Mouse (Mus musculus) midbrain, postnatal 0 days (tissue): Measurements from ENCODE around the gene Usp49. TPM values are rescaled to one million over a fixed set of nuclear protein-coding genes. Genes with fewer than 3 reads are reported as not detected.

Experiments used
- ATAC-seq: fragments of 200-750 bp; cut with Nextera tagmentation; 2 replicates; pipeline ENCODE4 v1.8.0; 2017; ENCODE audit warnings: moderate number of reproducible peaks, mild to moderate bottlenecking, moderate TSS enrichment, moderate library complexity; ENCODE audit not compliant: low FRiP score
- DNase-seq: peaks from one replicate; pipeline ENCODE4 v3.0.0-alpha.2; 2015; ENCODE audit warnings: low spot score
- H3K27ac ChIP-seq: fragments of 300-500 bp; sonication (generic); 2 replicates; pipeline ENCODE4 v1.5.1; 2014; ENCODE audit warnings: low read depth, mild to moderate bottlenecking, low read length, mixed read lengths
- H3K27me3 ChIP-seq: fragments of 300-500 bp; sonication (generic); 2 replicates; pipeline ENCODE4 v1.6.1; 2014; ENCODE audit warnings: low read length, control low read depth, mixed read lengths; ENCODE audit not compliant: insufficient read depth
- H3K36me3 ChIP-seq: fragments of 300-500 bp; sonication (generic); 2 replicates; pipeline ENCODE4 v1.6.1; 2014; ENCODE audit warnings: low read length, control low read depth, mixed read lengths; ENCODE audit not compliant: insufficient read depth
- H3K4me1 ChIP-seq: fragments of 300-500 bp; sonication (generic); 2 replicates; pipeline ENCODE4 v1.6.1; 2014; ENCODE audit warnings: mild to moderate bottlenecking, control low read depth, antibody characterized with exemption, low read length, mixed read lengths; ENCODE audit not compliant: insufficient read depth
- H3K4me2 ChIP-seq: fragments of 300-500 bp; sonication (generic); 2 replicates; pipeline ENCODE4 v1.6.1; 2014; ENCODE audit warnings: low read depth, mild to moderate bottlenecking, low read length, mixed read lengths; ENCODE audit not compliant: poor library complexity, severe bottlenecking
- H3K4me3 ChIP-seq: fragments of 300-500 bp; sonication (generic); 2 replicates; pipeline ENCODE4 v1.5.1; 2014; ENCODE audit warnings: low read depth, mild to moderate bottlenecking, low read length, moderate library complexity
- H3K9ac ChIP-seq: fragments of 300-500 bp; sonication (generic); replicated peaks from 2 replicates; pipeline ENCODE4 v1.6.1; 2014; ENCODE audit warnings: mild to moderate bottlenecking, low read length, moderate library complexity, mixed read lengths; ENCODE audit not compliant: poor library complexity, severe bottlenecking
- H3K9me3 ChIP-seq: fragments of 300-500 bp; sonication (generic); 2 replicates; pipeline ENCODE4 v1.6.1; 2016; ENCODE audit warnings: low read length, control low read depth
- CTCF ChIP-seq: IDR thresholded peaks from 2 replicates; pipeline ENCODE4 v1.5.1; 2016; ENCODE audit warnings: antibody characterized with exemption, mild to moderate bottlenecking
- WGBS: fragments of 180-500 bp; shearing (Covaris S2); extraction: QIAGEN DNeasy Blood & Tissue Kit; methylation state at CpG from one replicate; pipeline ENCODE4 v1.1.7; 2014; 5-methylcytosine and 5-hydroxymethylcytosine counted together
- polyA plus RNA-seq: library from polyadenylated mRNA; unstranded; fragments of >200 nt; fragmentation: Nextera tagmentation; extraction: Ambion mirVana; gene quantifications from 2 replicates; pipeline ENCODE4 v1.2.1, GENCODE M21; 2015
- total RNA-seq: library from RNA; depleted of rRNA; stranded (reverse); fragments of >200 nt; gene quantifications from 2 replicates; pipeline ENCODE4 v1.2.3, GENCODE M21; 2014

The Usp49 gene
- total and polyA plus RNA-seq, 2 experiments from 2014 or later, result 3.7 to 24.4 TPM

GRCm38 (mm10) chr17:47614018-47614417, 16.5 kb upstream of the Usp49 start:
- WGBS, result 86% methylated on average over 1 of the region's 1 CpGs
- no peak overlapping the region for H3K4me2 ChIP-seq
- no peak overlapping the region for H3K4me3 ChIP-seq
- H3K27me3 ChIP-seq, result no peaks in the 10 kb centered on the region
- H3K9me3 ChIP-seq, result no peaks in the 10 kb centered on the region
- no peak for DNase-seq
- TF ChIP-seq CTCF, result peak; percentile 53
- peaks cover 10% of the 10 kb centered on the region for H3K36me3 ChIP-seq
- ATAC-seq, result no peak
- H3K27ac ChIP-seq, result no peak overlapping the region
- H3K4me1 ChIP-seq, result peaks cover 13% of the 10 kb centered on the region; the same call in 1 of the 2 replicates
- H3K9ac ChIP-seq, result no peak overlapping the region

DNA sequence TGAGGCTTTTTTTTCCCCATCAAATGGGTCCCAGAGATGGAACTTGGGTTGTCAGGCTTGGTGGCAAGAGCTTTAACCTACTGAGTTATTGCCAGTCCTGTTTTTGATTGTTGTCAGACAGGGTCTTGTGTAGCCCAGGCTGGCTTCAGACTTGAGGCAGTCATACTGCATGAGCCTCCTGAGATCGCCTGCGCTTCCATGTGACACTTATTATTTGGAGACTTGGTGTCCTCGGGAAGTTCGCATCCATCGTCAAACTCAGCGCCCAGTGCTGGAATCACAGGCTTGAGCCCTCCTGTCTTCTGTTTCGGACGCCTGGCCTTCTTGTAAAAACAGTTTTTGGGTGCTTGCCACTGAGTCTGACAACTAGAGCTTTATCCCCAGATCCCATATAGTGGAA, 14.4 kb upstream of the Usp49 start:
- 95% methylated on average over 8 of the region's 8 CpGs for WGBS
- Histone ChIP-seq H3K36me3 (peaks cover 12% of the 10 kb centered on the region), H3K27me3 (no peaks in the 10 kb centered on the region), H3K4me2 (no peak overlapping the region), H3K4me1 (peaks cover 6% of the 10 kb centered on the region; the same call in 1 of the 2 replicates), H3K9me3 (no peaks in the 10 kb centered on the region), H3K9ac (no peak overlapping the region), H3K27ac (no peak overlapping the region), H3K4me3 (no peak overlapping the region)
- no peak for TF ChIP-seq CTCF
- DNase-seq, result no peak
- no peak for ATAC-seq

DNA sequence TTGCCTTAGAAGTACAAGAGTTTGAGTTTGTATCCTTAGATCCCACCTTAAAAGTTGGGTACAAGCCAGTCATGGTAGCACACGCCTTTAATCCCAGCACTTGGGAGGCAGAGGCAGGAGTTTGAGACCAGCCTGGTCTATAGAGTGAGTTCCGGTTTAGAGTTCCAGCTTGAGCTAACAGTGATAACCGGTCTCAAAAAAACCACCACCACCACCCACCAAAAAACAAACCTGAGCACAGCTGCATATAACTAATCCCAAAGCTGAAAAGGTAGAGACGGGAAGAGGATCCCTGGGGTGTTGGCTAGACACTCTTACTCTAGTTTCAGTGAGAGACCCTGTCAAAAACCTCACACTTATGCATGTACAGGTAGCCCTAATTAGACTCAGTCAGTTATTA, 13.8 kb upstream of the Usp49 start:
- WGBS, result 93% methylated on average over 4 of the region's 4 CpGs
- H3K9me3 ChIP-seq, result no peaks in the 10 kb centered on the region
- no peak overlapping the region for H3K9ac ChIP-seq
- H3K4me1 ChIP-seq, result peaks cover 6% of the 10 kb centered on the region; the same call in 1 of the 2 replicates
- H3K4me3 ChIP-seq, result no peak overlapping the region
- peaks cover 15% of the 10 kb centered on the region for H3K36me3 ChIP-seq
- no peak overlapping the region for H3K4me2 ChIP-seq
- H3K27me3 ChIP-seq, result no peaks in the 10 kb centered on the region
- no peak for ATAC-seq
- no peak for DNase-seq
- H3K27ac ChIP-seq, result no peak overlapping the region
- no peak for TF ChIP-seq CTCF

- Histone ChIP-seq H3K4me3 (no peak overlapping the region), H3K9me3 (no peaks in the 10 kb centered on the region), H3K4me2 (no peak overlapping the region), H3K27ac (no peak overlapping the region), H3K9ac (no peak overlapping the region), H3K36me3 (peaks cover 22% of the 10 kb centered on the region), H3K27me3 (no peaks in the 10 kb centered on the region), H3K4me1 (no peaks in the 10 kb centered on the region)
- ATAC-seq (no peak), DNase-seq (no peak)
- 94% methylated on average over 9 of the region's 9 CpGs for WGBS
- TF ChIP-seq CTCF, result no peak
Measured at GRCm38 (mm10) chr17:47617605-47618307, 12.7 kb upstream of the Usp49 start.

GRCm38 (mm10) chr17:47618556-47619311, 11.8 kb upstream of the Usp49 start:
- Histone ChIP-seq H3K4me1 (no peaks in the 10 kb centered on the region), H3K9me3 (no peaks in the 10 kb centered on the region), H3K9ac (no peak overlapping the region), H3K36me3 (peaks cover 32% of the 10 kb centered on the region), H3K27me3 (no peaks in the 10 kb centered on the region), H3K4me3 (no peak overlapping the region), H3K27ac (no peak overlapping the region), H3K4me2 (no peak overlapping the region)
- no peak for TF ChIP-seq CTCF
- WGBS, result 92% methylated on average over 13 of the region's 13 CpGs
- no peak for DNase-seq
- no peak for ATAC-seq

DNA sequence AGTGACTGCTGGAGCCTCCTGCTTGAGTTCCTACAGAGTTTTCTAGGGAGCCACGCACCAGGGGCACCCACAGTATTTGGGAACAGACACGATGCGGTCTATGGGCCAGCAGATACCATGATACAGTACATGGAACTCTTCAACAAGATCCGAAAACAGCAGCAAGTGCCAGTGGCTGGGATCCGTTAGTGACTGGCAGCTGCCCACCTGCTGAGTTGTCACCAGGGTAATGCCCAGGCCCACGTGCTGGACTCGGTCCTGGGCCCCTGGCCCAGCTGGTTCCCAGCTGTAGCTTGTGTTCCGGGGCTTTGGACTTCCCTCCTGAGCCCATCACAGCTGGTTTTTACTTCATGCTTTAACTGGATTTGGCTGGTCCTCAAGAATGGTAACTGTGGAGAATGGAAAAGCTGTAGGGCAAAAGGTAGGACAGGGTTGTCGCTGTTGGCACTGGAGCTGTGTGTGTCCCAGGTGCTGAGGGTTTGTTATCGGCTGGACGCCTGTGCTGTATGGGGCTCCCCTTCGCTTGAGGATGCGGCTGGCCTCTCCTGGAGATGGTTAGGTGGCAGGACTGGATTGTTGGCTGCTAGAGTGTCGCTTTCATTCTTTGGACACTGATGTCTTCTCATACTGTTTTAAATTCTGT, 7.5 kb upstream of the Usp49 start:
- ATAC-seq (no peak), DNase-seq (no peak)
- Histone ChIP-seq H3K4me2 (no peak overlapping the region), H3K4me1 (no peaks in the 10 kb centered on the region), H3K36me3 (peaks cover 38% of the 10 kb centered on the region), H3K27ac (no peak overlapping the region), H3K9ac (no peak overlapping the region), H3K4me3 (no peak overlapping the region), H3K9me3 (no peaks in the 10 kb centered on the region), H3K27me3 (no peaks in the 10 kb centered on the region)
- WGBS, result 90% methylated on average over 14 of the region's 14 CpGs
- TF ChIP-seq CTCF, result no peak
